Mouse (Mus musculus) lung, adult 2 months (tissue): ENCODE measurements around the gene Trpv2.

Experiments
- CTCF ChIP-seq: fragments of 200-500 bp; IDR thresholded peaks from 2 replicates; pipeline ENCODE4 v1.5.1; 2011; ENCODE audit warnings: mild to moderate bottlenecking, low read length, control low read depth; ENCODE audit not compliant: insufficient read depth
- POLR2A ChIP-seq: fragments of 200-500 bp; IDR thresholded peaks from 2 replicates; pipeline ENCODE4 v1.6.1; 2011; ENCODE audit warnings: low read depth, mild to moderate bottlenecking, control low read depth, low read length, borderline replicate concordance; ENCODE audit errors: extremely low read depth

- TF ChIP-seq CTCF = no peak
- TF ChIP-seq POLR2A = no peak
Observed at GRCm38 (mm10) chr11:62645337-62645675, 71.0 kb downstream of the Trpv2 start.
